Mouse (Mus musculus): ENCODE measurements around the gene Pex12. TPM values are rescaled to one million over a fixed set of nuclear protein-coding genes. Genes with fewer than 3 reads are reported as not detected.
"Not testable (repeated sequence)": the region's sequence is repeated elsewhere in the genome, so short reads cannot be mapped to it uniquely, and the experiment has no call there.

Gene Pex12
- 3.8 to 5.7 TPM (median 4.9 TPM) in 3 replicates for total RNA-seq (2017)

GRCm38 (mm10) chr11:83302526-83303251, at the start of gene Pex12:
Pex12 (minus strand) TSS chr11:83302586.
- ATAC-seq (replicated peaks; ENCODE audit: insufficient number of reproducible peaks, low FRiP score, low TSS enrichment, poor library complexity, severe bottlenecking) = peak; percentile 86

GRCm38 (mm10) chr11:83341716-83342245, 39.4 kb upstream of the Pex12 start:
- no peak for ATAC-seq (replicated peaks; ENCODE audit: insufficient number of reproducible peaks, low FRiP score, low TSS enrichment, poor library complexity, severe bottlenecking)

- no peak for ATAC-seq (replicated peaks; ENCODE audit: insufficient number of reproducible peaks, low FRiP score, low TSS enrichment, poor library complexity, severe bottlenecking)
Measured at GRCm38 (mm10) chr11:83339705-83340104, 37.3 kb upstream of the Pex12 start.

GRCm38 (mm10) chr11:83335826-83336225, 33.4 kb upstream of the Pex12 start:
- no peak for ATAC-seq (replicated peaks; ENCODE audit: insufficient number of reproducible peaks, low FRiP score, low TSS enrichment, poor library complexity, severe bottlenecking)

- ATAC-seq (replicated peaks; ENCODE audit: insufficient number of reproducible peaks, low FRiP score, low TSS enrichment, poor library complexity, severe bottlenecking) = no peak
Measured at GRCm38 (mm10) chr11:83327427-83327826, 25.0 kb upstream of the Pex12 start.

- ATAC-seq (replicated peaks; ENCODE audit: insufficient number of reproducible peaks, low FRiP score, low TSS enrichment, poor library complexity, severe bottlenecking) = not testable (repeated sequence)
Measured at GRCm38 (mm10) chr11:83326692-83327091, 24.3 kb upstream of the Pex12 start.

GRCm38 (mm10) chr11:83319048-83319447, 16.7 kb upstream of the Pex12 start:
- no peak for ATAC-seq (replicated peaks; ENCODE audit: insufficient number of reproducible peaks, low FRiP score, low TSS enrichment, poor library complexity, severe bottlenecking)

- ATAC-seq (replicated peaks; ENCODE audit: insufficient number of reproducible peaks, low FRiP score, low TSS enrichment, poor library complexity, severe bottlenecking) = no peak
Measured at GRCm38 (mm10) chr11:83312471-83312870, 10.1 kb upstream of the Pex12 start.

- ATAC-seq (replicated peaks; ENCODE audit: insufficient number of reproducible peaks, low FRiP score, low TSS enrichment, poor library complexity, severe bottlenecking) = no peak
Measured at GRCm38 (mm10) chr11:83306700-83307253, 4.4 kb upstream of the Pex12 start.

GRCm38 (mm10) chr11:83304485-83304884, 2.1 kb upstream of the Pex12 start:
- no peak for ATAC-seq (replicated peaks; ENCODE audit: insufficient number of reproducible peaks, low FRiP score, low TSS enrichment, poor library complexity, severe bottlenecking)

- no peak for ATAC-seq (replicated peaks; ENCODE audit: insufficient number of reproducible peaks, low FRiP score, low TSS enrichment, poor library complexity, severe bottlenecking)
Measured at GRCm38 (mm10) chr11:83303751-83304150, 1.4 kb upstream of the Pex12 start.

GRCm38 (mm10) chr11:83302124-83302523, 262 bp downstream of the Pex12 start:
- ATAC-seq (replicated peaks; ENCODE audit: insufficient number of reproducible peaks, low FRiP score, low TSS enrichment, poor library complexity, severe bottlenecking) = no peak

GRCm38 (mm10) chr11:83301431-83301831, 955 bp downstream of the Pex12 start:
- no peak for ATAC-seq (replicated peaks; ENCODE audit: insufficient number of reproducible peaks, low FRiP score, low TSS enrichment, poor library complexity, severe bottlenecking)

- no peak for ATAC-seq (replicated peaks; ENCODE audit: insufficient number of reproducible peaks, low FRiP score, low TSS enrichment, poor library complexity, severe bottlenecking)
Measured at GRCm38 (mm10) chr11:83299724-83300123, 2.7 kb downstream of the Pex12 start.

- ATAC-seq (replicated peaks; ENCODE audit: insufficient number of reproducible peaks, low FRiP score, low TSS enrichment, poor library complexity, severe bottlenecking) = peak; percentile 89
Measured at GRCm38 (mm10) chr11:83298225-83299195, 3.9 kb downstream of the Pex12 start, which contains the start of gene Ap2b1. Ap2b1 (plus strand) TSS chr11:83299024.

GRCm38 (mm10) chr11:83297816-83298215, 4.6 kb downstream of the Pex12 start:
- ATAC-seq (replicated peaks; ENCODE audit: insufficient number of reproducible peaks, low FRiP score, low TSS enrichment, poor library complexity, severe bottlenecking) = no peak

- no peak for ATAC-seq (replicated peaks; ENCODE audit: insufficient number of reproducible peaks, low FRiP score, low TSS enrichment, poor library complexity, severe bottlenecking)
Measured at GRCm38 (mm10) chr11:83294133-83294532, 8.3 kb downstream of the Pex12 start.

- no peak for ATAC-seq (replicated peaks; ENCODE audit: insufficient number of reproducible peaks, low FRiP score, low TSS enrichment, poor library complexity, severe bottlenecking)
Measured at GRCm38 (mm10) chr11:83293182-83293581, 9.2 kb downstream of the Pex12 start.

GRCm38 (mm10) chr11:83292251-83292587, 10.2 kb downstream of the Pex12 start:
- ATAC-seq (replicated peaks; ENCODE audit: insufficient number of reproducible peaks, low FRiP score, low TSS enrichment, poor library complexity, severe bottlenecking) = no peak

Measured in monocyte, adult 5-6 weeks (primary cell).